Mouse (Mus musculus) cerebellum, postnatal 36 days (tissue): ENCODE results near the gene Klhl4.

Experiments
- DNase-seq, 2 experiments: peaks; one replicate each; pipeline ENCODE4 v3.0.0; 2021 to 2022; ENCODE audit warnings: mixed read lengths in 2 of 2

The Klhl4 gene

DNA sequence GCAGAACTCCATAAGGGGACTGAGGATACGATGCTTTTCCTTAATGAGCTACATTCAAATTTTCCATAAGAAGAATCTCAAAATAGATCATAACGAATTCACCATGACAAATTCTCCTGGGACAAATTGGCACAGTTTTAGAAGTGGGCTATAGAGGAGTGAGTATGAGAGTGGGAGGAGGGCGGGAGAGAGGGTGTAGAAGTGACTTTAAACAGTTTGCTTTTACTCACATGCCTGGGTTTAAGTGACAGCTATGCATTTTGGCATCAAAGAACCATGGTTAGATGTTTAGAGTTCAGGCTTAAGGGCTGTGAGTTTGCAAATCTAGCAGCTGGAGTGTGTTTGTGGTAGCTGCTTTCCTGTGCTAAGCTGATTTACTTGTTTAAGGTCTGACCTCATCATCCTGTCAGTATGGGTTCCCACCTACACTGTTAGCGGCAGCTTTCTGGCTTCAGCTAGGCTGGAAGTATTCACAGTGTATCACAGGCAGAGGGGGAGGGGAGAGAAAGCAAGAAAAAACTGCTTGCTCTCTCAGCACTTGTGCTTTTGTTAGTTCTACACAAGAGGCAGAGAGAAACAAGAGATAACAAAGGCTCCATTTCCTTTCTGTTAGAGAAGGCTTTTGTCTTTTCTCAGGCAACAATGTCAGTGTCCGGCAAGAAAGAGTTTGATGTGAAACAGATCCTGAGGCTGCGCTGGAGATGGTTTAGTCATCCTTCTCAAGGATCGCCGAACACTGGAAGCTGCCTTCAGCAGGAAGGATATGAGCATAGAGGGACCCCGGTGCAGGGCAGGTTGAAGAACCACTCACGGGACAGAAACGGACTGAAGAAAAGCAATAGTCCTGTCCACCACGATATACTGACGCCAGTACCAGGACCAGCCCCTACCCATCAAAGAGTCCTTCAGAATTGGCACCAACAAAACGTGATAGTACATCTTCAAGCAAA is at the start of gene Klhl4:
Klhl4 (plus strand) TSS at position 552 of the 950 bp plus-strand sequence.
- no peak for DNase-seq

DNA sequence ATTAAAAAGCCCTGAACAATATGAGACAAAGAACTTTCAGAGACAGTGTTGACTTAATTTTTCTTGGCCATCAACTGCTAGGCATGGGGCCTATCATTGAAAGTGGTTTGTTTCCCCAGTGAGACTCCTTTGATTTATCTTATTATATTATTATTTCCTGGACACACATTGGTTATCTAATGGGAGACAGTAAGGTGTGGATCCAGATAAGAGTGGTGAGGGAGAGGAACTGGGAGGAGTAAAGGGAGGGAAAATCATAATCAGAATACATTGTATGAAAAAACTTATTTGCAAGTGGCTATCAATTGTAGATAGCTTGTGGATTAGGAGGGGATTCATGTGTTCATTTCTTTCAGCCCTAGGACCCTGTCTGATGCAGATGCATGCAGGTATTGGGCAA is 10.0 kb downstream of the Klhl4 start:
- DNase-seq: no peak

GRCm38 (mm10) chrX:114486691-114487090 is 12.6 kb downstream of the Klhl4 start:
- DNase-seq: no peak

DNA sequence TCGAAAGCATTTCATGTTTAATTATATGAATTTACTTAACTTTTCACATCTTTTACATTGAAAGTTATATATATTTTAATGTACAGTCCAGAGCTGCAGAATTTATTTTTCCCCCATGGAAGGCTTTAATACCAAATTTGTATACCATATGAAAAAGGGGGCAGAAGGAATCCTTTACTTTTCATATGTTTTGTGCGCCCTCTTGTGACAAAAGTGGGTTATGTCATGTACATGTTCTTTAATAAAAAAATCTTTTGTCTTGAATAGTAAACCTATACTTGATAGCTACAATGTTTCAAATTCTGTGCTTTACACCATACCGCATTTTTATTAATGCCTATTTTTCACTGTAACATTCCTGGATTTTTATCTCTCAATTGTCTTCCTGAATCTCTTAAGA is 84.0 kb downstream of the Klhl4 start:
- no peak for DNase-seq

DNA sequence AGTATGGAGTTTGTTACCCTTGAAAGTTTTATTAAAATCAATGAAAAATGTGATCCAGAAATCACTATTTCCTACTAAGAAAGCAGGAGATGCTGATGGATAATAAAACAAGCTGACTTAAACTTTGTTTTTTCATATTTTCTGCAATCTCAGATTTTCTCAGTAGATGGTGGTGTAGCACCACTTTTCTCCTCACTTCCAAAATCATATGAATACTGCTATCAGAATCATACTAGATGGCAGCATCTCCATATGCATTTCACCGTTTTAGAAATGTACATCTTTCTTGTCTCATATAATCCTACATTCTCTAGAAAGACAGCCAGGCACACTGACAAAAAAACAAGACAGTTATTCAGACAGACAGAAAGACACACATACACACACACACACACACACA is 108.2 kb downstream of the Klhl4 start:
- DNase-seq: no peak
